Mouse (Mus musculus) cerebellum, adult 9-11 months (tissue): ENCODE measurements around the gene Hnrnpa3.
"Not testable (repeated sequence)": the region's sequence is repeated elsewhere in the genome, so short reads cannot be mapped to it uniquely, and the experiment has no call there.

ENCODE experiments used
- DNase-seq: peaks from one replicate; pipeline ENCODE4 v3.0.0; 2022

Gene Hnrnpa3

GRCm38 (mm10) chr2:75682978-75683709, 24.1 kb downstream of the Hnrnpa3 start:
- DNase-seq = no peak

- no peak for DNase-seq
Measured at GRCm38 (mm10) chr2:75684526-75684925, 25.5 kb downstream of the Hnrnpa3 start.

- DNase-seq = no peak
Measured at GRCm38 (mm10) chr2:75685458-75685861, 26.4 kb downstream of the Hnrnpa3 start.

DNA sequence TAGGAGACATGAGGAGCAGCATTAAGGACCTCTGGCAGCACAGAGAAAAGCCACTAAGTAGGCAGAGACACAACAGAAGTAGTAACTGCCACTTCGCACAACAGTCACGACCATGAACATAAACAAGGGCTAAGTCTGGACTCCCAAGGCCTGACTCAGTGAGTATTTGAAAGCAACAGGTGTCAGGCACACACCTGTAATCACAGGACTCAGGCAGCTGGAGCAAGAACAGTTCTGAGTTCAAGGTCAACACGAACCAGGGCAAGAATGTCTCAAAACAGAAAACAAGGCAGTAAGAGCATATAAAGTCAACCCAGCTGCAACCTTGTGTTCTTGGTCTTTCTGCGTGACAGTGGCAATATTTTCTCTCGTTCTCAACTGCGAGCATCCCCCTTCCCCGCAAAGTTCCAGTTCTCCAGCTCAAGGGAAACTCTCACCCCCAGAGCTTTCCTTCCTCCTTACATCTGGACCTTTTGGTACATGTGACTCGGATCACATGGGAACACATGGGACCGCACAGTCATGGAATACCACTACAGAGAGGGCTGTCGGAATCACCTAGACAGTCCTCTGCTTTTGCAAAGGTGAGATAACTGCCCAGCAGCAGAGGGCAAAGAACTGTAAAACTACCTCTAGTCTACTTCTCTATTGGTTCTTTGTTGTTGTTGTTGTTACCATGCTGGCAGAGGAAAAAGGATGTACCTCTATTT, 28.1 kb downstream of the Hnrnpa3 start:
- DNase-seq = no peak

GRCm38 (mm10) chr2:75688901-75689300, 29.8 kb downstream of the Hnrnpa3 start:
- no peak for DNase-seq

GRCm38 (mm10) chr2:75689482-75690158, 30.6 kb downstream of the Hnrnpa3 start:
- DNase-seq = no peak

- no peak for DNase-seq
Measured at GRCm38 (mm10) chr2:75690656-75691055, 31.6 kb downstream of the Hnrnpa3 start.

DNA sequence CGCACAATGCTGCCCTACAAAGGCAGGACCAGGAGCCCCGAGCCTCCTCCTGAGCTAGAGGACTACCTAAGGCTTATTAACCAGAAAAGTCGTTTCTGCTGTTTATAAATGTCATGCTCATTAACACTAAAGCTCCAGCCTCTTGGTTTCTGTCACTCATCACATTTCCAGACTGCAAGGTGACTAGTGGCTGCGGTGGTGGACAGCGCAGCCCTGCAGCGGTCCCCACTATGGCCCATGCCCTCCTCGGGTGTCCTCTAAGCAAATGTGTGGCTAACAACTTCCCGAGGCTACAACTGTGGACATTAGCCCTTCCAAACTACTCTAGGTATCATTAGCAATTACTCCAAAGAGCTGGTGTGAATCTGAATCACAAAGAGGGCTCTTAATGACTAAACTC, 32.3 kb downstream of the Hnrnpa3 start:
- no peak for DNase-seq

DNA sequence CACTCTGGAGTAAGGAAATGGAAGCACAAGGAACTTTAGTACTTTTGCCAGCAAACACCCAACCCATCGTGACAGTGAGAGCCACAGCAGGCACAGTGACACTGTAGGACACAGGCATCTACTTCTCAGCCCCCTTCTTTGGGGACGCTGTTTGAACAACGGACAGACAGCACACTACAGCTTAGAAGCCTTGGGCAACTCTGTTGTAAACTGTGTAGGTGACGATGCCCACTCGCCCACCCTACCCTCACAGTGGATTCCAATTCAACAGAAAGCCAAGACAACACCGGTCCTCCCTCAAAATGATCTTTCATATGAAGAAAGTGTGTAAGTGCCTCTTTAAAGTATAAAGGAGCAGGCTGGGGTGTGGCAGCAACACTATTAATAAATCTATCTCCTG, 33.3 kb downstream of the Hnrnpa3 start:
- no peak for DNase-seq

DNA sequence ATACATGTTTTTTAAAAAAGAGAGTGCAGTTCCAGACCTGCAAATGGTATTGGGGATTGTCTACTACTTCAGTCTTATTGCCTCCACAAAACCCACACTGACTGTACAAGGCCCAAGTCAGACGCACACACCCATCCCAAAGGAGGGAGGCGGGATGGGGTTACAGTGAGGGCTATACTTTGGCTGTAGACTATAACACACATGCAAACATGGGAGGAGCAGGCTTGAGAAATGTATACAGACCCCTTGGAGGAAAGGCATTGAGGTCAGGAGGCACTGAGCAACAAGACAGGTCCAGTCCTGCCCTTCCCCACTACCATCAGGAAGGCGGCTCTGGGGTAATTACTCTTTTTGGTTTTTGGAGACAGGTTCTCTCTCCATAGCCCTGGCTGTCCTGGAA, 35.9 kb downstream of the Hnrnpa3 start:
- DNase-seq = not testable (repeated sequence)

DNA sequence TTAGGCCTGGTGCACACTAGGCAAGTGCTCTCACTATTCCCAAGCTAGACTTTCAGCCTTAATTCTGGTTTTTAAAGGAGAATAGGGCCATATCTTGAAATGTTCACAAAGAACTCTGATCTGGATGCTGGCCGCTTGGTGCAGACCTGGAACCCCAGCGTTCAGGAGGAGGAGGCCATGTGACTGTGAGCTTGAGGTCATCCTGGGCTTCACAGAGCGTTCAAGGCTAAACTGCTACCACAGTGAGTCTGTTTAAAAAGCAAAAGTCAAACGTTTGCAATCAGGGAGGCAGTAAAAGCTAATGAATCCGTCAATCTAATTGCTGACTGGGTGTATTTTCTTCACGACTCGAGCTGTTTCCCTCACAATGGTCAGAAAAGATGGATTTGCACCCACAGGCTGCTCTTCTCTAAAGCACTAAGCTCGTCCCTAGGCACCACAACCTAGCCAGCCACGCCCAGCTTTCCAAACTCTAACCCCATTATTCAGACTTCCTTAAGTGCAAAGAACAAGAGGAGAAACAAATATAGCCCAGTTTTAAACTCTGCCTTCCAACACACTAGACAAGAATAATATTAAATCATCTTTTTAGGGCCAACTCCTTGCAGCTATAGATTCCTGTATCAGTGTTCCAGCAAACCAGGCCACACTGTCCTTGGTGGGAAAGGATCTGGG, 36.8 kb downstream of the Hnrnpa3 start:
- no peak for DNase-seq

DNA sequence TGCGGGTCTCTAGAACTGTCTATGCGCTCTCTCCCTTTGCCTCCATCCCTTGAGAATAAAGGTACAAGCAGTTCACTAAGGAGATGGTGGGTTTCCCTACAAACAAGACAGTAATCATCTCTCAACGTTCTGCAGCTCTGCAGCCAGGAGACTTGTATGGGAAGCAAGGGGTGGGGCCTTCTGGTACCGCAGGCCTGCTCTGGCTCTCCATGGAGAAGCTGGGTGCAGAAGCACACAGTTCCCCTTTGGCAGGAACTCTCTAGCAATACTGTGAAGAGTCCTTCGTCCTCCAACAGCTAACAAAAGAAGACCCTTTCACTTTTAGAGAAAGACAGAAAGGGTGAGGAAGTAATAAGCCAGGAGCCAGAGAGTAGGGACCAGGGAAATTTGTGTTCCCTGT, 37.3 kb downstream of the Hnrnpa3 start:
- no peak for DNase-seq

GRCm38 (mm10) chr2:75697222-75697621, 38.2 kb downstream of the Hnrnpa3 start:
- DNase-seq = no peak

GRCm38 (mm10) chr2:75698007-75698406, 38.9 kb downstream of the Hnrnpa3 start:
- no peak for DNase-seq

- DNase-seq = no peak
Measured at GRCm38 (mm10) chr2:75698874-75699273, 39.8 kb downstream of the Hnrnpa3 start.

GRCm38 (mm10) chr2:75700543-75700942, 41.5 kb downstream of the Hnrnpa3 start:
- no peak for DNase-seq

DNA sequence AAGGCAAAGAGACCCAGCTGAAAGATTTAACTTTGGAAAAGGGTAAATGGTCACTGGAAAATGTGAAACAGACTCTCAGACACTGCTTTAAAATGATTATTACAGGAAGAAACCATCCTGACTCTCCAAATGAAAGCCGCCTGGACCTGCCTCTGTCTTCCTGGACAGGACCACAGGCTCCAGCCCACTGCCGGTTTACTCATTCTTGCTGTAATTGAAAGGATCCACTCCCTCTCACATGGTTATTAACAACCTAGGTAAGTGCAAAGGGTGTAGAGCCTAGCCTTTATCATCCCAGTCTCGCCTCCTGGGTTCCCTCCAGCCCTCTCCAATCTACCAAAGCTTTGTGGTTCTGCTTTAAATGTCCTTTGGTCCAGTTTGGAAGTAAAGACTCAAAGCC, 42.1 kb downstream of the Hnrnpa3 start:
- DNase-seq = no peak

DNA sequence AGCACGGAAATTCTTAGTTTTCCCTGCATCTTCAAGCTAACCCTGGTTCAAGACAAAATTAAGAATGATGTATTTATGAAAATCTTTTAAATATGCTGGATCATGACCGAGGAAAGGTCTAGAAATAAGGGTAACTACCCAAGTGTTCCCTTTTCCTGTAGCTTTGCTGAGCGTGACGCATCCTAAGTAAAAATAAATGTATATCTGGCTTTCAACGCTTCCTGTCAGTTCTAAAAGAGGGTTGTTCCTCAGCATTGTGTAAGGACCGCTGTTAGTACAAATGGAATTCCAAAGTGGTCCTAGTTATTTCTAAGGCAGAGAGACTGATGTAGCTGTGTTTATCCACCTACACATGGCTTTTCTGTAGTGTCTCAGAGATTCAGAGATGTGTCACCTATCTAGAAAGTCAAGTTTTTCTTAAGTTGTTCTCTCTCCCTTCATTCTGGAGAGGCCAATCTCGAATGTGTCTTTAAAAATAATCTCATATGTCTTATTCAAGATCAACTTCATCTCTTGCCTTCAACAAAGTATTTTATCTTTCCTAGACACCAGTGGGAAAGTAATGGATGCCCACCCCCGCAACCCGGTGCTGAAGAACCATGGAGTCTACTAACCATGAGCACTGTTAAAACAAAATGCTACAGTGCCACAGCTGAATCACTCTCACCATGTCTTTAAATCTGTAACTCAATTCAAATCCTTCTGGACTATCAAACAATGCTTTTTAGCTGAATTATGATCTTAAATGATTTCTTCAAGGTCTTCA, 42.9 kb downstream of the Hnrnpa3 start:
- DNase-seq = no peak

- DNase-seq = no peak
Measured at GRCm38 (mm10) chr2:75702588-75702976, 43.5 kb downstream of the Hnrnpa3 start.

GRCm38 (mm10) chr2:75703375-75704181, 44.5 kb downstream of the Hnrnpa3 start:
- DNase-seq = peak; percentile 60
